Mouse (Mus musculus): ENCODE data around the gene Sds.

Sds gene

GRCm38 (mm10) chr5:120440733-120441132, 35.6 kb upstream of the Sds start:
- peak; percentile 82 for DNase-seq (ENCODE audit: low spot score)

- DNase-seq (ENCODE audit: low spot score): no peak
Measured at GRCm38 (mm10) chr5:120447305-120447704, 29.0 kb upstream of the Sds start.

GRCm38 (mm10) chr5:120454756-120455337, 21.5 kb upstream of the Sds start:
- DNase-seq (ENCODE audit: low spot score): no peak

- no peak for DNase-seq (ENCODE audit: low spot score)
Measured at GRCm38 (mm10) chr5:120456253-120456652, 20.1 kb upstream of the Sds start.

- no peak for DNase-seq (ENCODE audit: low spot score)
Measured at GRCm38 (mm10) chr5:120456841-120457554, 19.3 kb upstream of the Sds start.

GRCm38 (mm10) chr5:120457628-120458027, 18.7 kb upstream of the Sds start:
- peak; percentile 79 for DNase-seq (ENCODE audit: low spot score)

- DNase-seq (ENCODE audit: low spot score): no peak
Measured at GRCm38 (mm10) chr5:120459133-120459532, 17.2 kb upstream of the Sds start.

GRCm38 (mm10) chr5:120461902-120462301, 14.4 kb upstream of the Sds start:
- DNase-seq (ENCODE audit: low spot score): no peak

- no peak for DNase-seq (ENCODE audit: low spot score)
Measured at GRCm38 (mm10) chr5:120464321-120464720, 12.0 kb upstream of the Sds start.

GRCm38 (mm10) chr5:120465062-120465461, 11.3 kb upstream of the Sds start:
- no peak for DNase-seq (ENCODE audit: low spot score)

- peak; percentile 50 for DNase-seq (ENCODE audit: low spot score)
Measured at GRCm38 (mm10) chr5:120465860-120466259, 10.5 kb upstream of the Sds start.

GRCm38 (mm10) chr5:120467026-120467425, 9.3 kb upstream of the Sds start:
- DNase-seq (ENCODE audit: low spot score): no peak

- DNase-seq (ENCODE audit: low spot score): no peak
Measured at GRCm38 (mm10) chr5:120468336-120468735, 8.0 kb upstream of the Sds start.

GRCm38 (mm10) chr5:120468830-120469229, 7.5 kb upstream of the Sds start:
- DNase-seq (ENCODE audit: low spot score): no peak

- no peak for DNase-seq (ENCODE audit: low spot score)
Measured at GRCm38 (mm10) chr5:120471538-120471937, 4.8 kb upstream of the Sds start.

GRCm38 (mm10) chr5:120472770-120473169, 3.6 kb upstream of the Sds start, which contains the start of gene Sdsl:
TSS of gene Sdsl (minus strand) at chr5:120472810.
- DNase-seq (ENCODE audit: low spot score): no peak

- no peak for DNase-seq (ENCODE audit: low spot score)
Measured at GRCm38 (mm10) chr5:120473361-120473760, 3.0 kb upstream of the Sds start.

GRCm38 (mm10) chr5:120475861-120476260, 465 bp upstream of the Sds start:
- DNase-seq (ENCODE audit: low spot score): no peak

- DNase-seq (ENCODE audit: low spot score): no peak
Measured at GRCm38 (mm10) chr5:120477993-120478392, 1.7 kb downstream of the Sds start.

GRCm38 (mm10) chr5:120479538-120479937, 3.2 kb downstream of the Sds start:
- peak; percentile 16 for DNase-seq (ENCODE audit: low spot score)

GRCm38 (mm10) chr5:120481205-120481604, 4.9 kb downstream of the Sds start:
- no peak for DNase-seq (ENCODE audit: low spot score)

GRCm38 (mm10) chr5:120483399-120483798, 7.1 kb downstream of the Sds start:
- no peak for DNase-seq (ENCODE audit: low spot score)

GRCm38 (mm10) chr5:120487844-120488243, 11.5 kb downstream of the Sds start:
- DNase-seq (ENCODE audit: low spot score): no peak

- DNase-seq (ENCODE audit: low spot score): peak; percentile 66
Measured at GRCm38 (mm10) chr5:120490679-120491192, 14.4 kb downstream of the Sds start.
